Mouse (Mus musculus) brain, embryonic 14.5 days (tissue): Measurements from ENCODE around the gene Plekha4.

ENCODE experiments used
- CTCF ChIP-seq: fragments of 200-500 bp; IDR thresholded peaks from 2 replicates; pipeline ENCODE4 v1.5.1; 2012; ENCODE audit warnings: inconsistent platforms, mild to moderate bottlenecking, moderate library complexity, borderline replicate concordance; ENCODE audit not compliant: insufficient read depth, insufficient read length; ENCODE audit errors: extremely low read depth
- POLR2A ChIP-seq: fragments of 200-500 bp; IDR thresholded peaks from 2 replicates; pipeline ENCODE4 v1.6.1; 2012; ENCODE audit warnings: mild to moderate bottlenecking, inconsistent platforms, borderline replicate concordance; ENCODE audit not compliant: poor library complexity, insufficient read depth, insufficient read length, severe bottlenecking; ENCODE audit errors: extremely low read depth

GRCm38 (mm10) chr7:45549641-45550436 lies 23.7 kb downstream of the Plekha4 start:
- no peak for TF ChIP-seq CTCF
- TF ChIP-seq POLR2A: no peak
